Mouse (Mus musculus): ENCODE data around the gene Rptn.
"Not testable (repeated sequence)": the region's sequence is repeated elsewhere in the genome, so short reads cannot be mapped to it uniquely, and the experiment has no call there.

Gene Rptn

DNA sequence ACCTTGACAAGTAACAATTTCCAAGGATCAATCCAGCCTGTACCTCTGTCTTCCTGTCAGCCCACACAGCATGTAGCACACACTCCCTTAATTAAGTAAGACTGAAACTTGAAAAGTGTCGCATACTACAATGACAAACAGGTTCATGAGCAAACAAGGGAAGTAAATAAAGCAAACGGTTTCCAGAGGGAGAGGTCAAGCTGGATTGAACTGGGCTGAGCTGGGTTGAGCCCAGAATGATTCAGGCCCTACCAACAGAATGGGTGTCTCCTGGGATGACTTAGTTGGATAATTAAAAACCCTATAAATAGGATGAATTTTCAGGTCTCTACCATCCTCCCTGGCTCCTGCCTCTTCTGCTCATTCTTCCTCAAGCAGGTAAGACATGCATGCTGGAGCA lies at the start of gene Rptn:
Gene Rptn (plus strand): TSS at position 334 of the 400 bp plus-strand sequence.
- no peak for DNase-seq (ENCODE audit: low spot score)

DNA sequence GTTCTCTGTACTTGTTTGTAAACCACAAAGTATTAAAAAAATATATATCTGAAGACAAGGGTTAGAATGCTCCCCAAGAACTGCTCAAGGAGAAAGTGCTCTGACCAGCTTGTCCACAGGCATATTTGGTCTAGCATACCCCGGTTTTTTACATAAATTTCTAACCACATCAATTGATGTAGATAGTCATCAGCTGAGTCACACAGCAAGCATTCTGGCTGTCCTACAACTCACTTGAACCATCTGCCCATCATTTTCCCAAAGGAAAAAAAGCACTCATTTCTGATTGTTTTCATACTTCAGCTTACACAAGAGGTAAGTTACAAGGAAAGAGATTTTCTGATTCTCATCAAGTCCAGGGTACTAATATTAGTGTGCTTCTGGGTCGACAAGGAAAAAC lies 46.6 kb upstream of the Rptn start:
- DNase-seq (ENCODE audit: low spot score): no peak

DNA sequence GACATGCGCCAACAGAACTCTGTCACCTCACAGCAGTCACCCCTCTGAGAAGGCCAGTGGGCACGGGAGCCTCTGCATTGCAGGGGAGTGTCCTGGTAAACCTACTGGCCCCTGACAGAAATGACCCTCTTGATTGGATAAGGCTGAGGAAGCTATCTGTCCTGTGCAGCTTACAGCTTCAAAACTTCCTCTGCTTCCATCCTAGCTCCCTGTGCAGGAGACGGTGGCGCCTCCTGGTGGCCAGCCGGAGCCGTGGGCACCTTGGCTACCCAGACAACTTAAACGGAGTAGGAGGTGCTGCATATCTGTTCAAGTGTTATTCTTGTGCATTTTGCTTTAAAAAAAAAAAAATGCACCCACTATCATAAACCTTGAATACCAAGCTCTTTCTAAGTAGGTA lies 33.5 kb upstream of the Rptn start:
- peak; percentile 60 for DNase-seq (ENCODE audit: low spot score)

DNA sequence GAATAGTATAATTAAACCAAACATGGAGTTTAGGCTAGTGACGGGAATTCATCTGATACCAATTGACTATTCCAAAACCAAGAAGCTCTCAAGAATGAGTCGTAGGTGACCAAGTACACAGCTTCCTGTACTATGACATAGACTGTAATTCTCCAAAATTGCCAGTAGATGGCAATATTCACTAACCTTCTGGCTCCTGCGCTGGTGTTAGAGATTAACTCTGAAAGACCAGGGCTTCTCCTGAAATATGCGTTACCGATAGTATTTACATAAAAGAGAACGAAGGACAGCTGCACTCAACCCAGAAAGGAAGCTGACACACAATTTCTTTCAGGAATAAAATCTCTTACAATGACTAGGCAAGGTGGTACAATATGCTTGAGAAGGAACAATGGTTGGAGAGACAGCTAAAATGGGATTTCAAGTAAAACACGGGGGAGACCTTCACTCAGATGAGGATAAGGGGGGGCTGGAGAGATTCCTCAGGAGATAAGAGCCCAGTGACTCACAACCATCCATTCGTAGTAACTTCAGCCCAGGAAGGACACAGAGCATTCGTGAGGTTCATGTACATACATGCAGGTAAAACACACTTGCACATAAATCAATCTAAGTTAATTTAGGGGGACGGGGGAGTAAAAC lies 31.4 kb upstream of the Rptn start:
- DNase-seq (ENCODE audit: low spot score): peak; percentile 85

DNA sequence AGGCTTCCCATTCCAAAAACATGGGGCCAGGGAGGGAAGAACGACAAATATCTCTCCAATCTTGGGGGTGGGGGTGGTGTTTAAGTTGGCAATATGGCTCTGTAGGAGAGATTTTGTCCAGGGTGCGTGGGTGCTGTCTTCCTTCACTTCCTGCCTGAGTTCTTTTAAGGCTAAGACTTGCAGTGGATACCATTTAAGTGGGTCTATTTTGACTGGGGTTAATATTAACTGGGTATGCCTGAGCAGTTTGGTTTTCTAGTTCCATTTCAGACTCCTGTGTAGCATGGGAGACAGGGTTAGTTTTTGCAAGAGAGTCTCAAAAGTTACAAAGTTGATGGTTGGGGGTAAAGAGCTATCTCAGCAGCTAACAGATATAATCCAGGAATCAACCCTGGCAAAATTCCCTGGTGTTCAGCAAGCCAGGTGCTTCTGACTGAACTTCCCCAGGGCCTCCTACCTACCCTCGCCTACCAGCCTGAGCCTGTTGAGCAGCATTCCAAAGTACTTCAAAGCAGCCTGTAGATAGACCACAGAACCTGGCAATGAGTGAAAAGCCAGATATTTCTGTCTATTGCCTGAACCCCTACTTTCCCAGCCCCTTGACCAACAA lies 26.4 kb upstream of the Rptn start:
- no peak for DNase-seq (ENCODE audit: low spot score)

DNA sequence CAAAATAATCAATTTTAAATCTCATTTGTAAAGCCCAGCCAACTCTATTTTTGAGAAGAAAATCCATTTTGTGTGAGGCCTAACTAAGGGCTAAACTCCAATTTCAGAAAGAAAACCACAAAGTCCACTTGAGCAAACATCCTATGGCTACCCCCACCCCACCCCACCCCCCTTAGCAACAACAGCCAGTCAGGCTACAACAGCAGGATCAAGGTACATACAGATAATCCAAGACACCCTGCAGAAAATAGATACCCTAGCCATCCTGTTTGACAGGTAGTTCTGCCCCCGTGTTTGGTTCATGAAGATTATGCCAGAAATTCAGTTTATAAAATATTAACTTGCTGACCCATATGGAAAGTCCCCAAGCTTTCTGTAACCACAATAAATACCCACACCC lies 25.3 kb upstream of the Rptn start:
- DNase-seq (ENCODE audit: low spot score): no peak

DNA sequence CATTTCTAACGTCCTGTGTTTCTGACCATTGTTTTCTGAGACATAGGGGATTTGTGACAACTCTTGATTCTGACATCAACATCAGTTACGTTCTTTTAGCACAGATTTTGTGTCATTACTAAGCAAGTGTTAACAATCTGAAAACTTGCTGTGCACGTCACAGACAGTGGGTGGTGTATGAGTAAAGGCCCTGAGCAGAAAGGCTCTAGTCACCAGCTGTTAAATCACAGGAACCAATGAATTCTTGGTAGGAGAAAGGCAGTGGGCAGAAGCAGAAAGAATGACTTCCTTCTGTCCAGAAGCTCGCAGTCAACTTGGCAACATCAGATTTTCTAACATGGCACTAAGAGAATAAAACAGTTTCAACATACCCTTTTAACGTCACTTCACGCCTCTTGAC lies 20.1 kb upstream of the Rptn start:
- DNase-seq (ENCODE audit: low spot score): no peak

DNA sequence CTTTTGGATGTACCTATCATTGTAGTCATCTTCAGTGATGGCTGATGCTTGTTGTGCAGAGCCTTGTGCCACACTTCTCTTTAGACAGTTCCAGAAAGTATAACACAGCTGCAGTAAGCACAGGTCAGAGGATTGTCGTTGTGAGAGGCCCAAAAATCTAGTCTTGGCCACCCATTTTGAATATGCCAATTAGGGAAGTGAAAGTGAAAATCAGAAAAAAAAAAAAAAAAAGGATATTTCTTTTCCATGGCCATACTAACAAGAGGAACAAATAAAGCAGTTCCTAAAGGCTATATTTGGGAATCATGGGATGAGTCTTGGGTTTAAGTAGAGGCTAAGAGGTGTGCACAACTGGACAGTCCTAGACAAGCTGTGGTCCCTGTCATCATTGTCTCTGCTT lies 18.3 kb upstream of the Rptn start:
- DNase-seq (ENCODE audit: low spot score): no peak

DNA sequence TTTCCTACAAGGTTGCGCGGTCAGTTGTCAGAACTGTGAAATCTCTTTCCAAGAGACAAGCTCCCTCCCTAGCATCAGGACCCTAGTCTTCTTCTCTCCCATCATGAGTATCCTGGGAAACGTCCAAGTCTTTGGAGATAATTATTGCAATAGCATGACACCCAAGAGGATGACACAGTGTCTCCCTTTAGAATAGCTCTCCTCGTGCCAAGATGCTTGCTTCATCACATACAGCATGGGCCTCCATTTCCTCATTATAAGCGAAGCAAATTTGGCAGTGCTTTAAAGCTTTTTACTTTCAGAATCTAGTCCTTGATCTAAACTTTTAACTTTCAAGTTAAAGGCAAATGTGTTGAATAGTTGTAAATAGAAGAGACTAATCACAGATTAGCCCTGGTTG lies 17.9 kb upstream of the Rptn start:
- no peak for DNase-seq (ENCODE audit: low spot score)

DNA sequence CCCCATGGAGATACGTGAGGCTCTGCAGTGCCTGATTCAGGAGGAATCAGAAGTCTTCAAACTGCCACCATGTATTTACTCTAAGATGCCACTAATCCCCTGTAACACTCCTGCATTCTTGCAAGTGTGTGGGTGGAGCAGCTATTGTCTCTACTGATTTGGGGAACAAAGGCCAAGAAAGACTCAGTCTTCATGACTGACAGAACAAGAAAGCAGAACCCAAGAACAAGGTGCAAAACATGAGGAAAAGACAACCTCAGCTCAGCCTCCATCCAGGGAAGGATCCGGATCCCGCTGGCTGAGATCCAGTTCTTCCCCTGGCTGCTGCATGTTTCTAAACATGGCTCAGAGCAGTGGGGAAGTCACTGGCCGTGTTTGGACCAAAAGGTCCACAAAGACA lies 15.4 kb upstream of the Rptn start:
- DNase-seq (ENCODE audit: low spot score): no peak

DNA sequence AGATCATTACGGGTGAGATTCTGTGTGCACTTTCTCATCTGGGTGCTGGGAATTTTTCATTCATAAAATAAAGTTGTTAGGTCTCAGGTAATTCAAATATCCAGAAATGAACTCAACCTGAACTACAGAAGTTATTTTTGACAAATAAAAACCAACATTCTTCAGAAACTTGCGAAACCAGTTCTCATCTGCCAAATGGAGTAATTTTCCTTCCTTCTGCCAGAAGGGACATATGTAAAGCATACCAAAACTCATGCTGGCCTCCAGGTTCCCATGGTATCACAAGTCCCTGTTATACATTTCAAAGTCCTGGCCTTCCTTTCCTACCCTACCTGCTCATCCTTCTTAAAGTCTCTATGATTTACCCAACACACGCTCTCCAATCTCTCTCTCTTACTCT lies 10.4 kb downstream of the Rptn start:
- no peak for DNase-seq (ENCODE audit: low spot score)

DNA sequence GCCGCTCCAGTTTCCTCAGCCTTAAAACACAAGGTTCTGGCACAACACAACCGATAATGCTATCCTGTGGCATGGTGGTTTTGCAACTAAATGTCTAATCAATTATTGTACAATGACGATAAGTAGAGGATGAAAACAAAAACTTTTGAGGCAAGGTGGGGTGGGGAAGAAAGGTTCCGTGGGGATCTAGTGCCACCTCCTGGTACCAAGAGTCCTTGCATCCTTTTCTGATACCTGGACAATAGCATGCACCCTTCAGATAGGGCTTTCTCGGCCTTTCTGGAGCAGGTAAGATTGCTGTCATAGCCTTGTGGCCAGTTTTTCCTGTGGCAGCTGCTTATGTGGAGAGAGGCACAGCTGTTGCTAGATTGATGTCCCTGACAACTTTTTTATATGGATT lies 13.5 kb downstream of the Rptn start:
- DNase-seq (ENCODE audit: low spot score): peak; percentile 45

DNA sequence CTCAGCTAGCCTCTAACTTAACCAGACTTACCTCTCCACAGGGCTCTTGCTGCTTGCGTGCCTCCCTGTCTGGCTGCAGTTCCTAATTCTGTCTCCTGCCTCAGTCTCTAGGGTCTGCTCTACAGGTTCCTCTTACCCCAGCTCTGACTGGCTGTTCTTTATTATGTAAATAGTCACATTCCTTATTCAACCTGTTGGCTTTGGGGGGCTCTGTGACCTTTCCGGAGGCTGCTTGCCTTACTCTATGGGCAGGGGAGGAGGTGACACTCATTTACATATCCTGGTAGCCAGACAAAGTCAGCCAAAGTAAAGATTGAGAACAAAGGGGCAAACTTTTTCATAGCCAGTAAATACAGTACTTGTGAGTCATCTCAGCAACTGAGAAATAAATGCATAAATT lies 18.4 kb downstream of the Rptn start:
- DNase-seq (ENCODE audit: low spot score): no peak

DNA sequence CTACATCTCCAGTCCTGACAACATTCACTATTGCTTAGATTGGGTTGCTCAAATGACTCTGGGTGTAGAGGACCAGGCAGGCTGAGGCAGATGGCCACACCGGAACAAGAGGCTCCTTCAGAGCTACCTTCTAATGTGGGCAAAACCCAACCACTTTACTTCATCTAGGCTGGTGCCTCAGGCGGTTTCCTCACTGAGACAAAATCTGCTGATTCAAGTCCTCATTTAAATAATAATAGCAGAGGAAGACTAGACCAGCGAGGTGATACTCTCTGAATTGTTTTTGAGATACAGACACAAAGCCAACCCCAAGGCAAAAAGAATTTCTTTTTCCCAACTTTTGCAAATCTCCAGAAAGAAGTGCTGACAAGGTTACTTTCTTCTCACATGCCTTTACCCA lies 38.2 kb downstream of the Rptn start:
- DNase-seq (ENCODE audit: low spot score): no peak

DNA sequence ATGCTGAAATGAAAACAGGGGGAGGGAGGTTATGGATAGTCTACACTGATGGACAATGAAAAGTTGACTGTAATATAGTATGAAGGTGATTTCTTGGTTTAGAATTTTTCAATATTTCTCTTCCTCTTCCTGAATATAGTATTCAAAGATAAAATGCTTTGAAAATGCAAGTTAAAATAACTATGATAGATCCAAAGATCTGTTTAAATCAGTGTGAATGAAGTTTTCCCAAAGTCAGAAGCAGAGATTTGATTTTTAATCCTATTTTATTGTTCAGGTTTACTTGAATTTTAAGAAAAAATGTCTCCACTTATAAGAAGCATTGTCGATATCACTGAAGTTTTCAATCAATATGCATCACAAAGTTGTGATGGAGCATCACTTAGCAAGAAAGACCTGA lies 48.5 kb downstream of the Rptn start, which contains the start of gene Tchh:
Gene Tchh (plus strand): TSS at position 301 of the 400 bp plus-strand sequence.
- no peak for DNase-seq (ENCODE audit: low spot score)

DNA sequence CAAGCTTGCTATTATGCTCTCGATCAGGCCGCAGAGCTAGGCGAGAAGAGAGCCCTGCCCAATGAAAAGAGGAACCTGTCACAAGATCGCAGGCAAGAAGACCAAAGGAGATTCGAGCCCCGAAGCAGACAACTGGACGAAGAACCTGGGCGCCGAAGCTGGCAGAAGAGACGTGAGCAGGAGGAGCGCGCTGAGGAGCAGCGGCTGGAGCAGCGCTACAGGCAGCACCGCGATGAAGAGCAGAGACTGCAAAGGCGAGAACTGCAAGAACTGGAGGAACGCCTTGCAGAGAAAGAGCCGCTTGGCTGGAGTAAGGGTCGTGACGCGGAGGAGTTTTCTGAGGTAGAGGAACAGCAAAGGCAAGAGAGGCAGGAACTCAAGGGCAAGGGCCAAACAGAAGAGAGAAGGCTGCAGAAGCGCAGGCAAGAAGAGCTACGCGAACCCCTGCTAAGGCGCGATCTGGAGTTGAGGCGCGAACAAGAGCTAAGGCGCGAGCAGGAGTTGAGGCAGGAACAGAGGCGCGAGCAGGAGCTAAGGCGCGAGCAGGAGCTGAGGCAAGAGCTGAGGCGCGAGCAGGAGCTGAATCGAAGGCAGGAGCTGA lies 50.1 kb downstream of the Rptn start:
- peak; percentile 50 for DNase-seq (ENCODE audit: low spot score)

DNA sequence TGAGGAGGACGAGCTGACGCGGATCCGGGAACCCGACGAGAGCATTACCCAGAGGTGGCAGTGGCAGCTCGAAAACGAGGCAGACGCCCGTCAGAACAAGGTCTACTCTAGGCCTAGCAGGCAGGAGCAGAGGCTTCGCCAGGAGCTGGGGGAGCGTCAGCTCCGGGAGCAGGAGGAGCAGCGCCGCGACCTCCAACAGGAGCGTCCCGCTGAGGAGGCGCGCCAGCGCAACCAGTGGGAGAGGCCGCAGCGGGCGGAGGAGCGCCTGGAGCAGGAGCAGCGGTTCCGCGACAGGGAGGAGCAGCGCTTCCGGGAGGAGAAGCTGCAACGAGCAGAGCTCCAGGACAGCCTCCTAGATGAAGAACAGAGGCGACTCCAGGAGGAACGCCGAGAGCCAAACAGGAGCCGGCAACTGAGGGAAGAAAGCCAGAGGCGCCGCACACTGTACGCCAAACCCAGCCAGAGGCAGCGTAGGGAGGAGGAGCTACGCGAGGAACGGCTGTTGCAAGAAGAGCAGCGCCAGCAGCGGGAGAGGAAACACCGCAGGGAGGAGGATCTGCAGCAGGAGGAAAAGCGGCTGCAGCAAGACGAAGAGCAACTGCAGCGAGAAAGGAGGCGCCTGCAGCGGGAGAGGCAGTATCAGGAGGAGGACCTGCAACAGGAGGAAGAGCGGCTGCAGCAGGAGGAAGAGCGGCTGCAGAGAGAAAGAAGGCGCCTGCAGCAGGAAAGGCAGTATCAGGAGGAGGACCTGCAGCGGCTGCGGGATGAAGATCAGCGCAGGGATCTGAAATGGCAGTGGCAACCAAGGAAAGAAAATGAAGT lies 51.1 kb downstream of the Rptn start:
- peak; percentile 76 for DNase-seq (ENCODE audit: low spot score)

DNA sequence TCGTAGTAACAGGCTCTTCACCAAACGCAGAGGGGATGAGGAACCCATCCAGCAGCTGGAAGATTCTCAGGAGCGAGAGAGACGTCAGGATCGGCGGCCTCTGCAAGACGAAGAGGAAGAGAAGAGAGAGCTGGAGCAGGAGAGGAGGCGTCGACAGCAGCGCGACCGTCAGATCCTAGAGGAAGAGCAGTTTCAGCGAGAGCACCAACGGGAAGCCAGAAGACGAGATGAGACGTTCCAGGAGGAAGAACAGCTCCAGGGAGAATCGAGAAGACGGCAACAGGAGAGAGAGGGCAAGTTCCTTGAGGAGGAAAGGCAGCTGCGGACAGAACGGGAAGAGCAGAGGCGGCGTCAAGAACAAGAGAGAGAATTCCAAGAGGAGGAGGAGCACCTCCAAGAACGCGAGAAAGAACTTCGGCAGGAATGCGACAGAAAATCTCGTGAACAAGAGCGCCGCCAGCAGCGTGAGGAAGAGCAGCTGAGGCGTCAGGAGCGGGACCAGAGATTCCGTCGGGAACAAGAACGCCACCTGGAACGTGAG lies 51.7 kb downstream of the Rptn start:
- peak; percentile 54 for DNase-seq (ENCODE audit: low spot score)

DNA sequence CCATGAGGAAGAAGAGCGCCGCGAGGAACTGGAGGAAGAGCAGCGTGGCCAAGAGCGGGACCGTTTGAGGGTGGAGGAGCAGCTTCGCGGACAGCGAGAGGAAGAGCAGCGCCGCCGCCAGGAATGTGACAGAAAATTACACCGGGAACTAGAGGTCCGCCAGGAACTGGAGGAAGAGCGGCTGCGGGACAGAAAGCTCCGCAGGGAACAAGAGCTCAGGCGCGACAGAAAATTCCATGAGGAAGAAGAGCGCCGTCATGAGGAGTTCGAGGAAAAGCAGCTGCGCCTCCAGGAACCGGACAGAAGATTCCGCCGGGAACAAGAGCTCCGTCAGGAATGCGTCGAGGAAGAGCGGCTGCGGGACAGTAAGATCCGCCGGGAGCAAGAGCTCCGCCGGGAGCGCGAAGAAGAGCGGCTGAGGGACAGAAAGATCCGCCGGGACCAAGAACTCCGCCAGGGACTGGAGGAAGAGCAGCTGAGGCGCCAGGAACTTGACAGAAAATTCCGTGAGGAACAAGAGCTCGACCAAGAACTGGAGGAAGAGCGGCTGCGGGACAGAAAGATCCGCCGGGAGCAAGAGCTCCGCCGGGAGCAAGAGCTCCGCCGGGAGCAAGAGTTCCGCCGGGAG lies 52.7 kb downstream of the Rptn start:
- DNase-seq (ENCODE audit: low spot score): peak; percentile 65

DNA sequence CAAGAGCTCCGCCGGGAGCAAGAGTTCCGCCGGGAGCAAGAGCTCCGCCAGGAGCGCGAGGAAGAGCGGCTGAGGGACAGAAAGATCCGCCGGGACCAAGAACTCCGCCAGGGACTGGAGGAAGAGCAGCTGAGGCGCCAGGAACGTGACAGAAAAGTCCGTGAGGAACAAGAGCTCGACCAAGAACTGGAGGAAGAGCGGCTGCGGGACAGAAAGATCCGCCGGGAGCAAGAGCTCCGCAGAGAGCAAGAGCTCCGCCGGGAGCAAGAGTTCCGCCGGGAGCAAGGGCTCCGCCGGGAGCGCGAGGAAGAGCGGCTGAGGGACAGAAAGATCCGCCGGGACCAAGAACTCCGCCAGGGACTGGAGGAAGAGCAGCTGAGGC lies 53.2 kb downstream of the Rptn start:
- not testable (repeated sequence) for DNase-seq (ENCODE audit: low spot score)

DNA sequence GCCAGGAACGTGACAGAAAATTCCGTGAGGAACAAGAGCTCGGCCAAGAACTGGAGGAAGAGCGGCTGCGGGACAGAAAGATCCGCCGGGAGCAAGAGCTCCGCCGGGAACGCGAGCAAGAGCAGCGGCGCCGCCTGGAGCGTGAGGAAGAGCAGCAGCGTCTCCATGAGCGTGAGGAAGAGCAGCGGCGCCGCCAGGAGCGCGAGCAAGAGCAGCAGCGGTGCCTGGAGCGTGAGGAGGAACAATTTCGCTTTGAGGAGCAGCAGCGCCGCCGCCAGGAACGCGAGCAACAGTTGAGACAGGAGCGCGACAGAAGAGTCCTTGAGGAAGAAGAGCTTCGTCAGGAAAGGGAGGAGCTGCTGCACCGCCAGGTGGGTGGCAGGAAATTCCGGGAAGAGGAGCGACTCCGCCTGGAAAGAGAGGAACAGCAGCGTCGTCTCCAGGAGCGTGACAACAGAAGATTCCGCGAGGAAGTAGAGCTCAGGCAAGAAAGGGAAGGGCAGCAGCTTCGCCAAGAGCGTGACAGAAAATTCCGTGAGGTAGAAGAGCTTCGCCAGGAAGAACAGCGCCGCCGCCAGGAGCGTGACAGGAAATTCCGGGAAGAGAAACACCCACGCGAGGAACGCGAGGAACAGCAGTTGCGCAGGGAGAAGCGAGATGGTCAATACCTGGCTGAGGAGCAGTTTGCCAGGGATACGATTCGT lies 53.8 kb downstream of the Rptn start:
- peak; percentile 74 for DNase-seq (ENCODE audit: low spot score)
